Mouse (Mus musculus): Measurements from ENCODE around the gene Acad11. TPM values are rescaled to one million over a fixed set of nuclear protein-coding genes. Genes with fewer than 3 reads are reported as not detected.
A peak's percentile ranks its signal among the peaks of the same experiment; 100 is the strongest.

Acad11 gene
- total and polyA plus RNA-seq, 2 experiments from 2014 or later = 6.5 to 14.2 TPM

DNA sequence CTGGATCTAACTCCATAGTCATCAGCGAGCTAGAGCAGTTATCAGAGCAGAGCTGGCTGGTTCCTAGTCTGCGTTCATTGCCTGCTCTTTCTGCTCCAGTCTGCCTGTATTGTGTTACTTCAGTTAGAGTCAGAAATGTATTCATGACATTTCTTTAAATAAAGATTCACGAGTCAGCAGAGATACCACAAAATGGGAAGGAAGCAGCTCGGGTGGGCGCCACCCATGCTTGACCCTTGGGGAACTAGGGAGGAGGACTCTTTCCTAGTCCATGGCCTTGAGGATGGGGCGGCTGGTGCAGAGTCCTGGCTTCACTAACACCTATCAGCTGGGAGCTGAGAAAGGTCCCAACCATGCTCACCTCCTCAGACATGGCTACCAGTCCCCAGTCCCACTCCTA, 77.2 kb downstream of the Acad11 start:
- H3K4me1 ChIP-seq (ENCODE audit: insufficient read depth, low read length) = no peaks in the 10 kb centered on the region
- no peak overlapping the region for H3K9ac ChIP-seq (replicated peaks; ENCODE audit: low read length)
- H3K27ac ChIP-seq = no peak overlapping the region
- H3K9me3 ChIP-seq (ENCODE audit: low read length) = no peaks in the 10 kb centered on the region
- DNase-seq (ENCODE audit: low spot score) = no peak
- H3K36me3 ChIP-seq (ENCODE audit: insufficient read depth, low read length) = no peaks in the 10 kb centered on the region
- no peaks in the 10 kb centered on the region for H3K27me3 ChIP-seq (ENCODE audit: insufficient read depth, low read length)
- H3K4me2 ChIP-seq (ENCODE audit: low read depth, low read length) = no peak overlapping the region
- no peak overlapping the region for H3K4me3 ChIP-seq (ENCODE audit: low read length)
- 85% methylated on average over 6 of the region's 6 CpGs for WGBS
- no peak for ATAC-seq
- no peak for TF ChIP-seq CTCF (IDR thresholded peaks at IDR 0.05; ENCODE audit: low read depth)

DNA sequence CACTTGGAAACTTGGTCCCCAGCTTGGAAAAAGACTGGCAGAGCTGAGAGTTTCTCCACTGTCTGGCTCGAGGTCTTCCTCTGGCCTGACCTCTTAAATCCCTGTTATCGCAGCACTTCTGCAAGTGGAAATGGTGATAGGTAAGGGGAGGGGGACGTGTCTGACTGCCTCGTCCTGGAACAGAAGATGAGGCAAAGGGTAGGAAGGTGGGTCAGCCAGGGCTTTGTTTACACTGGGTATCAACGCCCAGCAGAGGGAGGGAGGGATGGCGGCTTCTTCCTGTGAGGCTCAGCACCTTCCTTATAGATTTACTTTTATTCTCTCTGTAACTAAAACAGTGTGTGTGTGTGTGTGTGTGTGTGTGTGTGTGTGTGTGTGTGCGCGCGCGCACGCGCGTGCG, 79.6 kb downstream of the Acad11 start:
- TF ChIP-seq CTCF (IDR thresholded peaks at IDR 0.05; ENCODE audit: low read depth) = no peak
- ATAC-seq (no peak), DNase-seq (ENCODE audit: low spot score) (no peak)
- no peaks in the 10 kb centered on the region for H3K9me3 ChIP-seq (ENCODE audit: low read length)
- H3K9ac ChIP-seq (replicated peaks; ENCODE audit: low read length) = no peak overlapping the region
- 87% methylated on average over 14 of the region's 14 CpGs for WGBS
- H3K27me3 ChIP-seq (ENCODE audit: insufficient read depth, low read length) = no peaks in the 10 kb centered on the region
- H3K4me1 ChIP-seq (ENCODE audit: insufficient read depth, low read length) = no peaks in the 10 kb centered on the region
- no peak overlapping the region for H3K27ac ChIP-seq
- H3K36me3 ChIP-seq (ENCODE audit: insufficient read depth, low read length) = no peaks in the 10 kb centered on the region
- no peak overlapping the region for H3K4me2 ChIP-seq (ENCODE audit: low read depth, low read length)
- H3K4me3 ChIP-seq (ENCODE audit: low read length) = no peak overlapping the region

DNA sequence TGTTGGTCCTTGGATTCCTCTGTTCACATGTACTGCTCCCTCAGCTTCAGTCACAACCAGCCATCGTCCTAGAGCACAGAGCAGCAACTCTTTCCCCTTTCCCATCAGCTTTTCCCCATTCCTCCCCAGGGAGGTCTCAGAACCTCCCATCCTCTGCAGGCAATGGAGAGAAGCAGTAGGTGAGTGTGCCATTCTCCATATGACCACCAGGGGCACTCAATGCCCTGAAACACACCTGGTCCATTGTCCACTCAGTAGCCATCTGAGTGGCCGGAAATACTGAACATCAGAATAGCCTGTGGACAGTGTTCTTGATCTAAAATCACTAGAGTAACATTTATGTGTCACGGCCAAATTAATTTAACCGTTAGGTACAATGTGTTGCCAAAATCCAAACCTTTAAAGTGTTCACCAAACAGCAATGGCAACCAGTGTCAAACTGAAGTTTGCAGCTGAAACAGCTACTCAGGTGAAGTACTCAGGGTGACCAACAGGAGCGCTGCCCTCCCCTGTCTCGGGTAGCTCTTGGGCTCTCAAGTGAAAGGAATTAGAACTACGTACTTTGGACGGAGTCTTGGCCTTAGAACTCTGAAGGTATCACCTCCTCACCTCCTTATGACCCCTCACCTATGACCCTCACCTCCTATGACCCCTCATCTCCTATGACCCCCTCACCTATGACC, 81.3 kb downstream of the Acad11 start:
- ATAC-seq (no peak), DNase-seq (ENCODE audit: low spot score) (no peak)
- H3K36me3 ChIP-seq (ENCODE audit: insufficient read depth, low read length) = no peaks in the 10 kb centered on the region
- H3K4me2 ChIP-seq (ENCODE audit: low read depth, low read length) = no peak overlapping the region
- no peaks in the 10 kb centered on the region for H3K9me3 ChIP-seq (ENCODE audit: low read length)
- WGBS = 86% methylated on average over 8 of the region's 8 CpGs
- peak; percentile 58 for TF ChIP-seq CTCF (IDR thresholded peaks at IDR 0.05; ENCODE audit: low read depth)
- no peak overlapping the region for H3K27ac ChIP-seq
- no peaks in the 10 kb centered on the region for H3K4me1 ChIP-seq (ENCODE audit: insufficient read depth, low read length)
- H3K27me3 ChIP-seq (ENCODE audit: insufficient read depth, low read length) = no peaks in the 10 kb centered on the region
- H3K4me3 ChIP-seq (ENCODE audit: low read length) = no peak overlapping the region
- no peak overlapping the region for H3K9ac ChIP-seq (replicated peaks; ENCODE audit: low read length)

DNA sequence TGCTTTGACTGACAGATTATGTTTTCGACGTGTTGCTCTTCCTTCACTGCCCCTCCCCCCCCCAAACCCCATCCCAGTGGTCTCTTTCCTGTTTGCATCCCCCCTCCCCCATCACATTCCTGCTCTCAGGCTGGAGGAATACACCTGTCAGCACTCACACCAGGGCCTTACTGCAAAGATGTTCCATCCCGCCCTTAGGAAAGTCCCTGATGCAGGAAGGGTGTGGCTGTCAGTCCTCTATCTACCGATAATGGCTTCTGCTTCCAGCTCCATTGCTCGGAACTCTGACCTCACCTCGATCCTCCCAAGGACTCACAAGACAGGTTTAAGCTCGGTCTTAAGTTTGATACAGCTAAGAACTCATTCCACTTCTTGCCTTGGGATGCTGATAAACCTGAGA, 83.5 kb downstream of the Acad11 start:
- DNase-seq (ENCODE audit: low spot score) = no peak
- 85% methylated on average over 7 of the region's 7 CpGs for WGBS
- no peaks in the 10 kb centered on the region for H3K4me1 ChIP-seq (ENCODE audit: insufficient read depth, low read length)
- peaks cover 17% of the 10 kb centered on the region for H3K36me3 ChIP-seq (ENCODE audit: insufficient read depth, low read length)
- no peak overlapping the region for H3K27ac ChIP-seq
- no peak overlapping the region for H3K4me2 ChIP-seq (ENCODE audit: low read depth, low read length)
- H3K4me3 ChIP-seq (ENCODE audit: low read length) = no peak overlapping the region
- no peaks in the 10 kb centered on the region for H3K27me3 ChIP-seq (ENCODE audit: insufficient read depth, low read length)
- no peak for TF ChIP-seq CTCF (IDR thresholded peaks at IDR 0.05; ENCODE audit: low read depth)
- no peak overlapping the region for H3K9ac ChIP-seq (replicated peaks; ENCODE audit: low read length)
- no peak for ATAC-seq
- H3K9me3 ChIP-seq (ENCODE audit: low read length) = no peaks in the 10 kb centered on the region

DNA sequence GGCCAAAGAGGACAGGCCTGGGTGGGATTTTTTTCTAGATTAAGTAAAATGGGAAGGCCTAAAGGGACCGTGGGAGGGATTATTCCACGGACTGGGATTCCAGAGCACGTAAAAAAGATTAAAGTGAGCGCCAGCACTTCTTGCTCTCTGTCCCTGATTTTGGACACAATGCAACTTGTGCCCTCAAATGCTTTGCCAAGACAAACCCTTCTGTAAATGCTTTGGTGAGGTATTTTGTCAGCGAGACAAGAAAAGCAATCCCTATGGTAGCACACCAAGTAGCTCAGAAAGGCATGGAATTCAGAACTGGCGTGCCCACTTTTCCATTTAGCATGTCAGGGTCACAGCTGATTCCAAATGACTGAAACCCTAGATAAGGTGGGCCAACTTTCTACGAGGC, 85.8 kb downstream of the Acad11 start:
- WGBS = 85% methylated on average over 7 of the region's 7 CpGs
- H3K27ac ChIP-seq = no peak overlapping the region
- no peak overlapping the region for H3K9ac ChIP-seq (replicated peaks; ENCODE audit: low read length)
- TF ChIP-seq CTCF (IDR thresholded peaks at IDR 0.05; ENCODE audit: low read depth) = no peak
- H3K4me3 ChIP-seq (ENCODE audit: low read length) = no peak overlapping the region
- peaks cover 38% of the 10 kb centered on the region for H3K36me3 ChIP-seq (ENCODE audit: insufficient read depth, low read length)
- no peaks in the 10 kb centered on the region for H3K4me1 ChIP-seq (ENCODE audit: insufficient read depth, low read length)
- no peaks in the 10 kb centered on the region for H3K9me3 ChIP-seq (ENCODE audit: low read length)
- DNase-seq (ENCODE audit: low spot score) (no peak), ATAC-seq (no peak)
- no peak overlapping the region for H3K4me2 ChIP-seq (ENCODE audit: low read depth, low read length)
- no peaks in the 10 kb centered on the region for H3K27me3 ChIP-seq (ENCODE audit: insufficient read depth, low read length)

DNA sequence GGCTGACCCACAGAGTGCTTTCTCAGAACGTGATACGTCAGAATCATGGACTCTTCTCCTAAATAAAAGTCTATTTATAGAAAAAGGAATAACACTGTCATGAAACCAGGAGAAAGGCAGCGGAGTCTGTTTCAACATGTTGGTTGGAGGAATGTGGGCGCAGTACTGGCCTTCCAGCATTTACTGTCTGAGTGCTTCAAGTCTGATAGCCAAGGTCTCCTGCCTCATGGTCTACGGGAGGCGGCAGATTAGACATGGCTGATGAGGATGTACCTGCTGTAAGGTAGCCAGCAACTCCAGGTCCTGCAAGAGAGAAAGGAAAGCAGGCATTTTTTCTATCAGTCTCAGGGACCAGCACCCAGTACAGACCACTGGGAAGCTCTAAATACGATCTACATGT, 88.9 kb downstream of the Acad11 start:
- no peak for ATAC-seq
- no peak overlapping the region for H3K27ac ChIP-seq
- WGBS = 97% methylated on average over 7 of the region's 7 CpGs
- H3K4me2 ChIP-seq (ENCODE audit: low read depth, low read length) = no peak overlapping the region
- H3K4me3 ChIP-seq (ENCODE audit: low read length) = no peak overlapping the region
- DNase-seq (ENCODE audit: low spot score) = no peak
- no peak overlapping the region for H3K9ac ChIP-seq (replicated peaks; ENCODE audit: low read length)
- no peaks in the 10 kb centered on the region for H3K27me3 ChIP-seq (ENCODE audit: insufficient read depth, low read length)
- peaks cover 69% of the 10 kb centered on the region for H3K36me3 ChIP-seq (ENCODE audit: insufficient read depth, low read length)
- H3K4me1 ChIP-seq (ENCODE audit: insufficient read depth, low read length) = no peaks in the 10 kb centered on the region
- no peaks in the 10 kb centered on the region for H3K9me3 ChIP-seq (ENCODE audit: low read length)
- no peak for TF ChIP-seq CTCF (IDR thresholded peaks at IDR 0.05; ENCODE audit: low read depth)

DNA sequence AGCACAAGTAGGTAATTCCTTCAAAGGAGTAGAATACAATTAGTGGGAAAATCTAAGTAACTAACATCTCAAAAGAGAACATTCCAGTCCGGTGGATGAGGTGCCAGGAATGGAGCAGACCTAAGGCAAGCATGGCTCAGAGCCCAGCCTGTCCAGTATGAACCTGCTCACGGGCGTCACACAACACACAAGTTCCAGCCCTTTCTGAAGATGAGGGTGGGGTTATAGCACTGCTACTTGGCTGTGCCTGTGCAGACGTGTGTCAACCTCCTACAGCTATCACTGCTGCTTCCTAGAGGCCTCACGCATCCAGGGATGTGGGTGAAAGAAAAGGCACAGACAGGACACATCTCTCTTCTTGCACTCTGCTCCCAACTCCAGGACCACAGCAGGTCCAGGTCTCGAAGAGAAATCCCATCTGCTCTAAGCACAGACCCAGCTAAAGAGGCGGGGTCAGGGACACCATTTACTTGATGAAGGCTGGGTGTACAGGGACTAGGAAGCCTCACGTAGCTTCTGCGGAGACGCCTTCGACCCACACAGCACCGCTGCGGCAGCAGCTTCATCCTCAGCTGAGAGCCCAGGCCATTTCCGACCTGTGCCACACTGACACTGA, 92.0 kb downstream of the Acad11 start:
- Histone ChIP-seq H3K36me3 (ENCODE audit: insufficient read depth, low read length) (peaks cover 94% of the 10 kb centered on the region), H3K9me3 (ENCODE audit: low read length) (no peaks in the 10 kb centered on the region), H3K4me3 (ENCODE audit: low read length) (no peak overlapping the region), H3K27me3 (ENCODE audit: insufficient read depth, low read length) (no peaks in the 10 kb centered on the region), H3K4me1 (ENCODE audit: insufficient read depth, low read length) (no peaks in the 10 kb centered on the region), H3K4me2 (ENCODE audit: low read depth, low read length) (no peak overlapping the region), H3K27ac (no peak overlapping the region), H3K9ac (replicated peaks; ENCODE audit: low read length) (no peak overlapping the region)
- no peak for TF ChIP-seq CTCF (IDR thresholded peaks at IDR 0.05; ENCODE audit: low read depth)
- WGBS = 97% methylated on average over 14 of the region's 14 CpGs
- ATAC-seq (no peak), DNase-seq (ENCODE audit: low spot score) (no peak)

Measured in hindbrain, postnatal 0 days (tissue).